Mouse (Mus musculus): Measurements from ENCODE around the gene Znrd1as.

- TF ChIP-seq CTCF (IDR thresholded peaks at IDR 0.05; ENCODE audit: extremely low read depth, insufficient read depth, low read length) (no peak), POLR2A (IDR thresholded peaks at IDR 0.05; ENCODE audit: extremely low read depth, insufficient read depth, low read length) (no peak)
Measured at GRCm38 (mm10) chr17:37000863-37001262, 42.5 kb downstream of the Znrd1as start, which contains the start of gene Zfp57.

Measured in cortical plate, adult 2 months (tissue).